Mouse (Mus musculus) heart, postnatal 14 days (tissue): ENCODE data around the gene Dnase1l2. TPM values are rescaled to one million over a fixed set of nuclear protein-coding genes. Genes with fewer than 3 reads are reported as not detected.

Experiments used
- DNase-seq, 2 experiments: peaks; one replicate each; pipeline ENCODE4 v3.0.0; 2021 to 2022
- intact Hi-C: fragments of 180-260 bp; cut with DNase I; formaldehyde crosslinking; loops from one replicate; pipeline ENCODE4 v1.15.1; 2025
- long read RNA-seq, 2 experiments: library from polyadenylated mRNA; stranded (forward); transcript quantifications; one replicate each; pipeline ENCODE4 v2.0.0; 2021
- total RNA-seq, 2 experiments: library from RNA; stranded (reverse); gene quantifications; 2 replicates each; pipeline ENCODE4 v1.2.3; 2021

Gene Dnase1l2
- total RNA-seq: 1 to 10 TPM; 2.0 to 2.3 TPM
- long read RNA-seq, experiment 1, partial matches to known transcripts: 0 of 1 reads
- long read RNA-seq, experiment 1, other reads (novel, unspliced or antisense): 1 of 1 reads
- long read RNA-seq, experiment 2, partial matches to known transcripts: 0 of 1 reads
- long read RNA-seq, experiment 2, other reads (novel, unspliced or antisense): 0 of 1 reads

GRCm38 (mm10) chr17:24442632-24443155 lies at the start of gene Dnase1l2:
Dnase1l2 (minus strand) TSS chr17:24443105.
- DNase-seq: no peak
- intact Hi-C loops: no loop called here

GRCm38 (mm10) chr17:24490399-24490798 lies 47.5 kb upstream of the Dnase1l2 start:
- DNase-seq: no peak
- intact Hi-C loops: loop anchor here (5.0 kb wide), 2 partner anchors 137 to 172 kb away; no protein-coding TSS in a partner anchor

DNA sequence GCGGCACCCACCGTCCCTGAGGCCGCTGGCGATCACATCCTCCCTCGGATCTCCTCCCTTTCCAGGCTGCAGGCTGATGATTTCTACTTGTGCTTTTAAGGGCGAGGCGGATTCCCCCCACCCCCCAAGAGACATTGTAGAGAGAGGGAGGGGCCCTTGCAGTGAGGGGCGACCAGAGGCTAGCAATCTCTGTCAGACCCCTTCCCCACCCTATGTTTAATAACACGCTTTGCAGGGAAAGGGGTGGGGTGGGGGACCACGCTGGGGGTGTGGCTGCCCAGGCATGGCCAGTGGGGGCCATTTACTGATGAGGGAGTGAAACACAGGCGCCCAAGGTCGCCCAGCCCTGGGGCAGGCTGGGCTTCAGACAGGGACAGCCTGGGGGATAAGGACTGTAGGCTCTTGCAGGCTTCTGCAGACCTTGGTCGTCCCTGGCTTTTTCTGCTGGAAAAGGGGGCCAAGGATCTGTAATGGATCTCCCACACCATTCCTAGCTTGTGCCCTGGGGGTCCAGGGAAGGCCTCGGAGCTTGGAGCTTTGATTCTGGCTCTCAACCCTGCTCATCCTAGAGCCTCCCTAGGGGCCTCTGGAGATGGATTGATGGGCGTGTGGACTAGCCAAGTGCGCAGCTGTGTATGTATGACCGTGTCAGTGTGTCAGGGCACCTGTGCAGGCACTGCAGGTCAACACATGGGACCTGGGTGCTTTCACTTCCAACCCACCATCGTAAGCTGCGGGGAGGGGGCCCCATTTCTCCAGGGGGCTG lies 46.5 kb upstream of the Dnase1l2 start:
- intact Hi-C loops: loop anchor here (5.0 kb wide), 2 partner anchors 138 to 173 kb away; no protein-coding TSS in a partner anchor
- no peak for DNase-seq

DNA sequence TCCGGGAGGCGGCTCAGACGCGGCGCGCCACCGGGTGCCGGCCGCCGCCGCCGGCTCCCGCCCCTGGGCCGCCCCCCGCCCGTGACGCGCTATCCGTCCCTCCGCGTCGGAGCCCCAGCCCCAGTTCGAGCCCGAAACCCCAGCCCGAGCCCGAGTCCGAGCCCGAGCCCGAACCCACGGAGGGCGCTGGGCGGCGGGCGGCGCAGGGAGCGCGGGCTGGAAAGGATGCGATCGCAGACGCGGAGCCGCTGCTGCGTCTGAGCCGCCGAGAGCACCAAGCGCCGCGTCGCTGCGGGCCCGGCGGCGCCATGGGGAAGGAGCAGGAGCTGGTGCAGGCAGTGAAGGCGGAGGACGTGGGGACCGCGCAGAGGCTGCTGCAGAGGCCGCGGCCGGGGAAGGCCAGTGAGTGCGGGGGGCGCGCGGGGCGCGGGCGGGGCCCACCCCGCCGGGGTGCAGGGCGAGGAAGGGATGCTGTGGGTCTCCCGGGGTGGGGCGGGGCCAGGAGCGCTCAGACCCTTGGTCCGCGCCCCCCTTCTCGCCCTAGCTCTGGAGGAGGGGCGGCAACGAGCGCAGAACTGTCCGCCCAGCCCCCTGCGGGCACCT lies 45.9 kb upstream of the Dnase1l2 start:
- intact Hi-C loops: no loop called here
- peak; percentile 46 to 49 for DNase-seq

- intact Hi-C loops: no loop called here
- no peak for DNase-seq
Observed at GRCm38 (mm10) chr17:24488186-24488661, 45.3 kb upstream of the Dnase1l2 start, which contains the start of gene Caskin1. Caskin1 (plus strand) TSS chr17:24488601.

DNA sequence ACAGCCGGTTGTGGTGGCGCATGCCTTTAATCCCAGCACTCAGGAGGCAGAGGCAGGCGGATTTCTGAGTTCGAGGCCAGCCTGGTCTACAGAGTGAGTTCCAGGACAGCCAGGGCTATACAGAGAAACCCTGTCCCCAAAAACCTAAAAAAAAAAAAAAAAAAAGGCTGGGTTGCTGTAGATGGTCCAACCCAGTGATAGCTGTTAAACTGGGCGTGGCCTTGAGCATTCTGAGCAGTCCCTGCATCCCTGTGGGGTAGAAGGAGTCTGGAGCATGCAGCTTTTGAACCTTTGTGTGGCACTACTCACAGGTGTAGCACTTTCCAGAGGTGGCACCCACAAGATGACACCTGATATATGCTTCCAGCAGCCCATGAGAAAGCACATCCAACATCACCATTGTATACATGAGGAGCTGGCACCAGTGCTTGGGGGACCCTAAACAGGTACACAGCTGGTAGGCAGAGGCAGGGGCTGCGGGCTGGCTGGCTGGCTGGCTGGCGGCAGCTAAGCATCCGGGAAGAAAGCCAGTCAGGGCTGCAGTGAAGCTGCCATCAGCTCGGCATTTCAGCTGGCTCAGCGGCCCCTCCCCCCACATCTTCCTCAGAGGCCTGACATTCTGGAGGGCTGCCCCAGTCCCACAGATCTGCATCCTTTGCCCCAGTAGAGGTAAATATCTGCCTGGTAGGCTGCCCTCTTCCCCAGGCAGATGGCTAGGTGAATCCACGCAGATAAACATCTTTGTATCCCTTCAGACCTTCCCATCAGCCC lies 42.4 kb upstream of the Dnase1l2 start:
- peak in 1 of 2 experiments; percentile 37 for DNase-seq
- intact Hi-C loops: no loop called here

GRCm38 (mm10) chr17:24483495-24483894 lies 40.6 kb upstream of the Dnase1l2 start:
- no peak for DNase-seq
- intact Hi-C loops: loop anchor here (5.0 kb wide), 1 partner anchor 44 kb away; the partner anchor contains the start of gene Traf7

DNA sequence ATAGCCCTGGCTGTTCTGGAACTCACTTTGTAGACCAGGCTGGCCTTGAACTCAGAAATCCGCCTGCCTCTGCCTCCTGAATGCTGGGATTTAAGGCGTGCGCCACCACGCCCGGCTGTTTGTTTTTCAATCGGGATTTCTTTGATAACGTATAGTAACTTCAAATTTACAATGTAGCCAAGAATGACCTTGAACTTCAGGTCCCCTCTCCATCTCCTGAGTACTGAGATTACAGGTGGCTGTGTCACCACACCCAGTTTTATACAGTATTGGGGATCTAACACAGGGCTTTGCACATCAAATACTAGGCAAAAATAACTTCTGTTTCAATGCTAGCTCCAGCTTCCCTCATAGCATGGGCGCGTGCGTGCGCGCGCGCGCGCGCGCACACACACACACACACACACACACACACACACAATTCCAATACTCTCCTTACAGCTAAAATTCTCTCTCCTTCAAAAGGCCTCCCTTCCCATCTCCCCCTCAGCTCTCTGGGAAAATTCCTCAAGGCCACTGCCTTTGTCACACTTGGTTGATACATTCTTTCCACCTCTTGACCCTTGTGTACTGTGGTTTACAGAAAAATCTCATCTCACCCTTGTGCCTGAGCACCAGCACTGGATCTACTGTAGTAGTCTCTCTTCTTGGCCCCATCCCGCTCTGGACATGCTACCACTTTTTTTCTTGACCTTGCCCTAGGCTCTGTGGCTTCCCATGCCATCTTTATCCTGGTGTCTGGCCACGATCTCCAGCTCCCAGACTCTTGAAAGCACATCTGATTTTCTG lies 38.3 kb upstream of the Dnase1l2 start:
- DNase-seq: no peak
- intact Hi-C loops: loop anchor here (5.0 kb wide), 1 partner anchor 46 kb away; the partner anchor contains the start of gene Traf7

DNA sequence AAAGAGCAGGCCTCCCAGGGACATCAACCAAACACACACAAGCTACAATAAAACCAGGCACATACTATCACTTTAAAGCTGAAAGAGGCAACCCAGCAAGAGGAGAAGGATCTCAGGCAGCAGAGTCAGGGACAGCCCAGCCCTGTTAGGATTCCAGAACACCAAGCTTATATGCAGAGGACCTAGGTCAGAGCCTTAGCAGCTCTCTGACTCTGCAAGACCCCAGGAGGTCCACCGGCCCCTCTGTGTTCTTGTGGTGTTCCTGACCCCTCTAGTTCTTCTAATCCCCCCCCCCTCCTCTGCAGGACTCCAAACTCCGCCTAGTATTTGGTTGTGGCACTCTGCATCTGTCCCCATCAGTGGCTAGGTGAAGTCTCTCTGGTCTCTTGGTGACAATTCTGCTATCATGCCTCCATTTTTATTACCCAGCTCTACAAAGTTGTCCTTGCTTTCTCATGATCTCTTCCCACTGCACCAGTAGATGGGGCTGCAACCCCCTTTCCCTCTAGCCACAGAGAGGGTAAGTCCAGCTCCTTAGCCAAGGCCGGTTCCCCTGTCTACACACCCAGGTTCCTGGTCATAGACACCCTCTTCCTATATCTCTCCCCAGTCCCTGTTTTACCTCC lies 37.4 kb upstream of the Dnase1l2 start:
- no peak for DNase-seq
- intact Hi-C loops: loop anchor here (5.0 kb wide), 1 partner anchor 47 kb away; the partner anchor contains the start of gene Traf7

DNA sequence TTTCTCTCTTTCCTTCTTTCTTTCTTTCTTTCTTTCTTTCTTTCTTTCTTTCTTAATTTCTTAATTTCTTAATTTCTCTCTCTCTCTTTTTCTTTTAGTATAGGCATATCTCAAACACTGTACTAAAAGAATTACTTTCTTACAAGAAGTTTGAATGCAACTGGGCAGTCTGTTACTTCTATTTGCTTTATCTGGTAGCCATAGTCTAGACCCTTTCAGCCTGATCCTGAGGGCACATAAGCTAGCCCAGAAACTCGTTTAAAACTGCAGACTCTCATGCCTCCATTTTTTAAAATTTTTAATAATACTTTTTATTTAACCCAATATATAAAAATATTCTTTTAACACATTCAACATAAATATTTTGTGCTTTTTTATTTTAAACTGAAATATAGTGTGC lies 36.5 kb upstream of the Dnase1l2 start:
- intact Hi-C loops: no loop called here
- DNase-seq: no peak

DNA sequence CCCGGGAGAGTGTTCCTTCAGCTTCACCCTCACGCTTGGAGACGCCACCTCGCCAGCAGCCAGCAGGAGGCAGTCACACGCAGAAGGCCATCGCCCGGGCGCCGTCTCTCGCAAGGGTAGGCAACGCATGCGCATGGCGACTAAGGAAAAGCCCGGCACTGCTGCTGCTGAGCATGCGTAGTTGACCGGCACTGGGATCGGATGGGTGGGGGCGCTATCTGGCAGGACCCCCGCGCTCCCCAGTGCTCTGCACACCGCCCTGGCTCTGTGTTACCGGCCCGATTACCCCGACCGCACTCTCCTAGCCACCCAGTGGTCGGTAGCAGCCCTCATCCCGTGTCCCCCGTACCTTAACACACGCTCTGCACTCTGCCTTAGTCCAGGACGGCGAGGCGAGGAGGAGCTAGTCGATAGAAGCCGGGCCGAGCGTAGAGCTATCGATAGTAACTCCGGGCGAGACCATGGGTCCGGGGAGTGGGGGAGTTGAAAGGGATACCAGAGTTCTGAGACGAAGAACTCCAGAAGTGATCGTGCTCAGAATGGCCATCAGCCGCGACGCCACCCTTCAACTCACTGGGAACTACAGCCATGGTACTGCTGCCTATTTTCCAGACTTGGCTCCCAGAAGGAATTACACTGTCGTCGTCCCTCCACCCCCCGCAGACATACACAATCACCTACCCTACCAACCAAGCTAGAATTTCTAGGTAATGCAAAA lies 35.9 kb upstream of the Dnase1l2 start, which contains the start of gene Mlst8:
TSS of gene Mlst8 (minus strand) at position 416 of the 718 bp plus-strand sequence.
- DNase-seq: peak; percentile 98 to 99
- intact Hi-C loops: no loop called here

GRCm38 (mm10) chr17:24477985-24478600 lies 35.2 kb upstream of the Dnase1l2 start:
- no peak for DNase-seq
- intact Hi-C loops: no loop called here

DNA sequence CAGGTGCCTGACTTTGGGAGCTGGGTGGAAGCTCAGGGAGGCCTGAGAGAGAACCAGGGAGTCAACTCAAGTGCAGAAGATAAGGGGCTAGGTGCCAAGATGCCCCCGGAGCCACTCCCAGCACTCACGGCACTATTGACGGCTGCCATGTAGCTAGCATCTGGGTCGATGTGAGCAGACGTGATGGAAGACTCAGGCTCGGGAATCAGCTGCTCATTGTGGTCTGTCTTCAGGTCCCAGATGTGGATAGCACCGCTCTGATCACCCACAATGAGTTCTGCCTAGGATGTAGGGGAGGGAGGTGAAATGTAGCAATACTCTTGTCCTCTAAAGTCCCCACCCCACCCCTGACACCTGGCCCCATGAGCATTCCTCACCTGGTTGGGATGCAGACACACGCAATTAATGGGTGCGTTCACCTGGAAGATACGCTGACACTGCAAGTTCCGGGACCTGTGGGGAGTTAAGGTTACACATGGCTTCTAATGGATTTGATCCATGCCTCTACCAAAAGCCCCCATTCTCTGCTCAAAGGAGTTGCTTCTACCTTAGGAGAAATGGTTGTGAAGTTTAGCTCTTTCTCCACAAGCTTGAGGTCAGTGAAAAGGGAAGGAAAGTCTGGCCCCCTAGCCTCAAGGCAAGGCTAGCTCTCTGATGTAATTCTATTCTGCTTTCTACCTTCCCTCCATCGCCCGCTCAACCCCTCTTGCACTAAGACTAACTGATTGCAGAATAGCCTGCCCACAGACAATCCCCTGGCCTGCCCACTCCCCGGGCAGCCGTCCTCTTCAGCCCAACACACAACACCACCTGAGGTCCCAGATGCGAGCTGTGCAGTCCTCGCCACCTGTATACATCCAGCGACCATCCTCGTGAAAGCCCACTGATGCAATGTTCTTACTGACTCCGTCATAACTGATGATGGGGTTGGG lies 34.4 kb upstream of the Dnase1l2 start:
- intact Hi-C loops: no loop called here
- DNase-seq: no peak

- DNase-seq: no peak
- intact Hi-C loops: no loop called here
Observed at GRCm38 (mm10) chr17:24476022-24476776, 33.3 kb upstream of the Dnase1l2 start.

GRCm38 (mm10) chr17:24475586-24475985 lies 32.7 kb upstream of the Dnase1l2 start:
- DNase-seq: no peak
- intact Hi-C loops: no loop called here

GRCm38 (mm10) chr17:24474557-24474956 lies 31.7 kb upstream of the Dnase1l2 start:
- intact Hi-C loops: no loop called here

More at GRCm38 (mm10) chr17:24474557-24474956, 31.7 kb upstream of the Dnase1l2 start:
- DNase-seq: no peak
